Mouse (Mus musculus) E14TG2a.4 (cell line): ENCODE data around the gene Slc38a1.

Source experiments
- H3K27me3 ChIP-seq: 2 replicates; pipeline ENCODE4 v1.6.1; 2014; ENCODE audit warnings: low read length, control low read depth; ENCODE audit not compliant: insufficient read depth
- H3K36me3 ChIP-seq: 2 replicates; pipeline ENCODE4 v1.6.1; 2014; ENCODE audit warnings: low read length, control low read depth; ENCODE audit not compliant: insufficient read depth
- H3K4me1 ChIP-seq: replicated peaks from 2 replicates; pipeline ENCODE4 v1.6.1; 2014; ENCODE audit warnings: low read depth, low read length, control low read depth
- H3K4me3 ChIP-seq: replicated peaks from 2 replicates; pipeline ENCODE4 v1.5.1; 2014; ENCODE audit warnings: mild to moderate bottlenecking, low read length
- H3K9me3 ChIP-seq: 2 replicates; pipeline ENCODE4 v1.6.1; 2014; ENCODE audit warnings: low read length, control low read depth
- CTCF ChIP-seq: conservative IDR thresholded peaks from 2 replicates; pipeline ENCODE4 v1.5.1; 2014; ENCODE audit warnings: low read length
- NANOG ChIP-seq: IDR thresholded peaks from 2 replicates; pipeline ENCODE4 v1.6.1; 2014; ENCODE audit warnings: borderline replicate concordance, low read length, mixed read lengths
- POU5F1 ChIP-seq: IDR thresholded peaks from 2 replicates; pipeline ENCODE4 v1.6.1; 2014; ENCODE audit warnings: low read length, borderline replicate concordance

The Slc38a1 gene

GRCm38 (mm10) chr15:96669721-96670120 lies 27.0 kb upstream of the Slc38a1 start:
- TF ChIP-seq CTCF = no peak
- TF ChIP-seq NANOG = no peak
- no peak for TF ChIP-seq POU5F1
- Histone ChIP-seq H3K4me3 (no peak overlapping the region), H3K9me3 (no peaks in the 10 kb centered on the region), H3K27me3 (peaks cover 13% of the 10 kb centered on the region), H3K36me3 (no peaks in the 10 kb centered on the region), H3K4me1 (peaks cover 9% of the 10 kb centered on the region)

GRCm38 (mm10) chr15:96666663-96667062 lies 23.9 kb upstream of the Slc38a1 start:
- peak; percentile 84 for TF ChIP-seq CTCF
- TF ChIP-seq NANOG = no peak
- TF ChIP-seq POU5F1 = no peak
- no peaks in the 10 kb centered on the region for H3K36me3 ChIP-seq
- H3K4me3 ChIP-seq = no peak overlapping the region
- peaks cover 13% of the 10 kb centered on the region for H3K4me1 ChIP-seq
- H3K9me3 ChIP-seq = no peaks in the 10 kb centered on the region
- H3K27me3 ChIP-seq = peaks cover 8% of the 10 kb centered on the region

- Histone ChIP-seq H3K9me3 (no peaks in the 10 kb centered on the region), H3K4me1 (peaks cover 17% of the 10 kb centered on the region), H3K4me3 (no peak overlapping the region), H3K27me3 (peaks cover 13% of the 10 kb centered on the region), H3K36me3 (no peaks in the 10 kb centered on the region)
- TF ChIP-seq CTCF (peak; percentile 62), NANOG (no peak)
These were observed 23.2 kb upstream of the Slc38a1 start for GRCm38 (mm10) chr15:96665889-96666288.

- Histone ChIP-seq H3K36me3 (no peaks in the 10 kb centered on the region), H3K4me3 (no peak overlapping the region), H3K9me3 (no peaks in the 10 kb centered on the region), H3K27me3 (peaks cover 43% of the 10 kb centered on the region), H3K4me1 (peaks cover 34% of the 10 kb centered on the region)
- no peak for TF ChIP-seq CTCF
- TF ChIP-seq NANOG = no peak
- no peak for TF ChIP-seq POU5F1
These were observed 18.0 kb upstream of the Slc38a1 start for GRCm38 (mm10) chr15:96660590-96661141.

GRCm38 (mm10) chr15:96658275-96658602 lies 15.5 kb upstream of the Slc38a1 start:
- Histone ChIP-seq H3K27me3 (peaks cover 43% of the 10 kb centered on the region), H3K4me3 (no peak overlapping the region; the same call in 1 of the 2 replicates), H3K4me1 (peaks cover 38% of the 10 kb centered on the region), H3K36me3 (no peaks in the 10 kb centered on the region), H3K9me3 (no peaks in the 10 kb centered on the region)
- no peak for TF ChIP-seq NANOG
- no peak for TF ChIP-seq POU5F1
- no peak for TF ChIP-seq CTCF

GRCm38 (mm10) chr15:96657576-96658274 lies 15.0 kb upstream of the Slc38a1 start:
- H3K36me3 ChIP-seq = no peaks in the 10 kb centered on the region
- peak overlapping the region; percentile 32; the same call in 1 of the 2 replicates for H3K4me3 ChIP-seq
- no peak for TF ChIP-seq NANOG
- peaks cover 38% of the 10 kb centered on the region for H3K4me1 ChIP-seq
- peaks cover 43% of the 10 kb centered on the region for H3K27me3 ChIP-seq
- no peaks in the 10 kb centered on the region for H3K9me3 ChIP-seq

GRCm38 (mm10) chr15:96655514-96655913 lies 12.8 kb upstream of the Slc38a1 start:
- Histone ChIP-seq H3K36me3 (no peaks in the 10 kb centered on the region), H3K4me1 (peaks cover 26% of the 10 kb centered on the region), H3K27me3 (peaks cover 31% of the 10 kb centered on the region), H3K9me3 (no peaks in the 10 kb centered on the region), H3K4me3 (no peak overlapping the region)
- no peak for TF ChIP-seq NANOG
- no peak for TF ChIP-seq POU5F1
- no peak for TF ChIP-seq CTCF

- peaks cover 27% of the 10 kb centered on the region for H3K27me3 ChIP-seq
- no peak overlapping the region for H3K4me3 ChIP-seq
- TF ChIP-seq POU5F1 (no peak), NANOG (no peak), CTCF (no peak)
- peaks cover 24% of the 10 kb centered on the region for H3K4me1 ChIP-seq
- H3K36me3 ChIP-seq = no peaks in the 10 kb centered on the region
- H3K9me3 ChIP-seq = no peaks in the 10 kb centered on the region
These were observed 12.0 kb upstream of the Slc38a1 start for GRCm38 (mm10) chr15:96654714-96655113.

GRCm38 (mm10) chr15:96653011-96653410 lies 10.3 kb upstream of the Slc38a1 start:
- Histone ChIP-seq H3K36me3 (no peaks in the 10 kb centered on the region), H3K4me1 (peaks cover 13% of the 10 kb centered on the region)

More at GRCm38 (mm10) chr15:96653011-96653410, 10.3 kb upstream of the Slc38a1 start:
- H3K9me3 ChIP-seq = no peaks in the 10 kb centered on the region
- no peak for TF ChIP-seq NANOG
- no peak for TF ChIP-seq POU5F1
- TF ChIP-seq CTCF = peak; percentile 55
- H3K27me3 ChIP-seq = peaks cover 14% of the 10 kb centered on the region
- H3K4me3 ChIP-seq = no peak overlapping the region
